Mouse (Mus musculus) c-Kit-positive CD71-negative TER-119-negative erythroid progenitor cells, embryonic 14.5 days (primary cell): Measurements from ENCODE around the gene Cd302.

Experiments
- DNase-seq: peaks from one replicate; pipeline ENCODE4 v3.0.0-alpha.2; 2013; ENCODE audit warnings: low read depth

Cd302 gene

GRCm38 (mm10) chr2:60284467-60284821 is at the start of gene Cd302:
Gene Cd302 (minus strand): TSS chr2:60284488.
- DNase-seq: no peak

- no peak for DNase-seq
Measured at GRCm38 (mm10) chr2:60328641-60329040, 44.4 kb upstream of the Cd302 start.

GRCm38 (mm10) chr2:60327581-60327980 is 43.3 kb upstream of the Cd302 start:
- DNase-seq: no peak

- no peak for DNase-seq
Measured at GRCm38 (mm10) chr2:60326948-60327347, 42.7 kb upstream of the Cd302 start.

- DNase-seq: peak; percentile 18
Measured at GRCm38 (mm10) chr2:60323411-60323810, 39.1 kb upstream of the Cd302 start.

GRCm38 (mm10) chr2:60322031-60322726 is 37.9 kb upstream of the Cd302 start:
- no peak for DNase-seq

- no peak for DNase-seq
Measured at GRCm38 (mm10) chr2:60303796-60304195, 19.5 kb upstream of the Cd302 start.

- no peak for DNase-seq
Measured at GRCm38 (mm10) chr2:60299323-60299722, 15.0 kb upstream of the Cd302 start.

GRCm38 (mm10) chr2:60298266-60298665 is 14.0 kb upstream of the Cd302 start:
- DNase-seq: peak; percentile 23

- DNase-seq: no peak
Measured at GRCm38 (mm10) chr2:60291381-60291780, 7.1 kb upstream of the Cd302 start.

GRCm38 (mm10) chr2:60289451-60289850 is 5.2 kb upstream of the Cd302 start:
- no peak for DNase-seq

- DNase-seq: peak; percentile 32
Measured at GRCm38 (mm10) chr2:60288606-60289005, 4.3 kb upstream of the Cd302 start.

GRCm38 (mm10) chr2:60285107-60285617 is 874 bp upstream of the Cd302 start:
- DNase-seq: no peak

- no peak for DNase-seq
Measured at GRCm38 (mm10) chr2:60283751-60284466, 379 bp downstream of the Cd302 start.

- DNase-seq: no peak
Measured at GRCm38 (mm10) chr2:60283208-60283750, 1.0 kb downstream of the Cd302 start.

- DNase-seq: no peak
Measured at GRCm38 (mm10) chr2:60282625-60283024, 1.7 kb downstream of the Cd302 start.

- no peak for DNase-seq
Measured at GRCm38 (mm10) chr2:60278627-60279026, 5.7 kb downstream of the Cd302 start.

GRCm38 (mm10) chr2:60269856-60270479 is 14.3 kb downstream of the Cd302 start:
- DNase-seq: no peak

GRCm38 (mm10) chr2:60267567-60267966 is 16.7 kb downstream of the Cd302 start:
- no peak for DNase-seq

GRCm38 (mm10) chr2:60260621-60261350 is 23.5 kb downstream of the Cd302 start:
- DNase-seq: no peak

- DNase-seq: no peak
Measured at GRCm38 (mm10) chr2:60259186-60259585, 25.1 kb downstream of the Cd302 start.

- DNase-seq: no peak
Measured at GRCm38 (mm10) chr2:60256751-60257150, 27.5 kb downstream of the Cd302 start.
